Comparison of ENCODE assay signal across 9 mouse cellular contexts in the genomic region with DNA sequence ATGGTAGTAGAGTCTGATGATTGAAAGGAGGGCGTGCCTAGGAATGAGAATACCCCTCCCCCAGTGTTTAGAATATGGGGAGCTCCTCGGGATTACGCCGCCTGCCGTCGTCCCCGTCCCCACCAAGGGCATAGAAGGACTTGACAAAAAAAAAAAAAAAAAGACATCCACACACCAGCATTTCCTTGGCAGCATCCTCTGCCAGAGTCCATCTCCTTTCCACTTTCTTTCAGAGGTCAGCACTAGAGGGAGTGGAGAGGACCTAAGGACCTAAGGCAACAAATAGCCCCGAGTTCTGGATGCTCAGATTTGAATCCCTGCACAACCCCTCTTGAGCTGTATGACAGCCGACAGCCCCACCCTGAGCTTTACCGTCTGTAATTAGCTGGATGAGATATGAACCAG. TPM values are rescaled to one million over a fixed set of nuclear protein-coding genes. Genes with fewer than 3 reads are reported as not detected.
DNase-seq lines count a peak whose midpoint lies in the region; ATAC-seq and TF ChIP-seq lines count a peak whose summit lies in the region.
"Had no signal": no experiment of that assay in that cellular context is flagged by ENCODE, and none has a peak within 500 bp of the region (broad histone marks: within the 10 kb centered on the region; RNA-seq: fewer than 3 reads in every experiment).

No protein-coding gene starts in this region.

- in situ Hi-C loops in ES-E14 (cut with MboI; ENCODE audit: low sequenced_read_pairs in 2 of 2, unreplicated experiment in 2 of 2): no loop called here

- ATAC-seq in hindbrain, embryonic 15.5 days (ENCODE audit: low FRiP score, low read depth): no peak

- no peaks in the 10 kb centered on the region for H3K9me3 ChIP-seq in ES-E14 (ENCODE audit: control insufficient read depth, insufficient read depth, low read depth, low read length)
- H3K9me3 ChIP-seq in hindbrain, embryonic 15.5 days: no peaks in the 10 kb centered on the region

- H3K9ac ChIP-seq in ES-E14 (ENCODE audit: insufficient read depth, low read depth, low read length, poor library complexity, severe bottlenecking): no peak overlapping the region
- H3K9ac ChIP-seq in hindbrain, embryonic 15.5 days: 0 out of 2 replicates have a peak overlapping the region, but pooled peaks have one; percentile 98
- H3K9ac ChIP-seq: liver, embryonic 14.5 days had no signal

- WGBS in hindbrain, embryonic 15.5 days: 5% methylated on average over 10 of the region's 10 CpGs

- intact Hi-C loops in gastrocnemius, postnatal 36 days (cut with DNase I): no loop called here

- peak; percentile 61 for DNase-seq in cerebellum, adult 9-10 months
- DNase-seq in cerebellum, postnatal 36 days: no peak
- no peak for DNase-seq in ES-E14 (ENCODE audit: low read depth, low spot score)
- DNase-seq in lung, postnatal 4 days: peak; percentile 51 to 66
- no peak for DNase-seq in gastrocnemius, postnatal 36 days
- no peak for DNase-seq in urinary bladder, postnatal 14 days (ENCODE audit: low spot score)
- DNase-seq in Muller cell, postnatal 12 days (ENCODE audit: inconsistent ontology term): no peak

- peak overlapping the region; percentile 96 for H3K4me2 ChIP-seq in hindbrain, embryonic 15.5 days

- peak overlapping the region; percentile 93 for H3K27ac ChIP-seq in ES-E14 (ENCODE audit: insufficient read depth, low read depth, low read length, poor library complexity, severe bottlenecking)
- peak overlapping the region; percentile 98 for H3K27ac ChIP-seq in hindbrain, embryonic 15.5 days (replicated peaks)
- H3K27ac ChIP-seq: liver, embryonic 14.5 days had no signal

- no peaks in the 10 kb centered on the region for H3K36me3 ChIP-seq in ES-E14 (ENCODE audit: control insufficient read depth, insufficient read depth, low read length, poor library complexity, severe bottlenecking)
- H3K36me3 ChIP-seq in hindbrain, embryonic 15.5 days: no peaks in the 10 kb centered on the region

- H3K27me3 ChIP-seq in hindbrain, embryonic 15.5 days: no peaks in the 10 kb centered on the region

- H3K4me1 ChIP-seq in ES-E14 (ENCODE audit: control insufficient read depth in 2 of 2, insufficient read depth in 2 of 2, low read length in 2 of 2, poor library complexity in 1 of 2): peaks cover 4 to 16% of the 10 kb centered on the region in 2 experiments; a peak in 3 of 4 replicates
- H3K4me1 ChIP-seq in hindbrain, embryonic 15.5 days (replicated peaks): peaks cover 46% of the 10 kb centered on the region

- H3K4me3 ChIP-seq in ES-E14 (ENCODE audit: insufficient read depth in 1 of 2, low read depth in 1 of 2, low read length in 2 of 2, poor library complexity in 1 of 2, severe bottlenecking in 1 of 2): peak overlapping the region in 1 of 2 experiments; percentile 68; a peak in 3 of 4 replicates
- H3K4me3 ChIP-seq in hindbrain, embryonic 15.5 days: peak overlapping the region; percentile 98; the same call in 1 of the 2 replicates

TF ChIP-seq in ES-E14, 5 proteins besides CTCF, POLR2A, EP300 and RAD21:
- TF ChIP-seq ZNF384 (IDR thresholded peaks at IDR 0.05; ENCODE audit: low read depth, low read length): peak; percentile 85
- TF ChIP-seq ZC3H11A (IDR thresholded peaks at IDR 0.05; ENCODE audit: borderline replicate concordance, low read depth, low read length): no peak
- no peak for TF ChIP-seq MAFK (IDR thresholded peaks at IDR 0.05; ENCODE audit: insufficient read depth, low read depth, low read length)

RNA-seq across cellular contexts. Expression of gene Ldb1, which starts 1.6 kb away (rescaled TPM):
- total RNA-seq in ES-E14 (2012; rRNA removed): 123 and 207 TPM in 2 replicates
- 103 and 111 TPM in 2 replicates for polyA plus RNA-seq in hindbrain, embryonic 15.5 days (2015; fragmentation: Nextera tagmentation; extraction: Ambion mirVana)
- total RNA-seq in gastrocnemius, postnatal 36 days (2021): 10 to 100 TPM; 14.1 to 18.1 TPM

RNA-seq across cellular contexts. Expression of gene Pprc1, which starts 1.9 kb away (rescaled TPM):
- total RNA-seq in ES-E14 (2012; rRNA removed): 68.4 and 75.1 TPM in 2 replicates
- polyA plus RNA-seq in hindbrain, embryonic 15.5 days (2015; fragmentation: Nextera tagmentation; extraction: Ambion mirVana): 23.4 and 24.0 TPM in 2 replicates
- total RNA-seq in gastrocnemius, postnatal 36 days (2021): 10 to 100 TPM; 12.2 to 21.8 TPM

RNA-seq across cellular contexts. Expression of gene Nolc1, which starts 29.0 kb away (rescaled TPM):
- 134 and 140 TPM in 2 replicates for total RNA-seq in ES-E14 (2012; rRNA removed)
- 63.1 and 64.7 TPM in 2 replicates for polyA plus RNA-seq in hindbrain, embryonic 15.5 days (2015; fragmentation: Nextera tagmentation; extraction: Ambion mirVana)
- total RNA-seq in gastrocnemius, postnatal 36 days (2021): 10 to 100 TPM; 15.7 to 20.4 TPM

RNA-seq across cellular contexts. Expression of gene Hps6, which starts 43.3 kb away (rescaled TPM):
- total RNA-seq in ES-E14 (2012; rRNA removed): 4.9 and 6.9 TPM in 2 replicates
- 4.2 and 5.0 TPM in 2 replicates for polyA plus RNA-seq in hindbrain, embryonic 15.5 days (2015; fragmentation: Nextera tagmentation; extraction: Ambion mirVana)
- 1 to 10 TPM; 3.1 to 3.2 TPM for total RNA-seq in gastrocnemius, postnatal 36 days (2021)

RNA-seq across cellular contexts. Expression of gene Armh3, which starts 48.3 kb away (rescaled TPM):
- 8.0 and 10.1 TPM in 2 replicates for total RNA-seq in ES-E14 (2012; rRNA removed)
- polyA plus RNA-seq in hindbrain, embryonic 15.5 days (2015; fragmentation: Nextera tagmentation; extraction: Ambion mirVana): 23.1 TPM in 2 replicates
- 10 to 100 TPM; 11.1 to 12.6 TPM for total RNA-seq in gastrocnemius, postnatal 36 days (2021)

Comparison
In these comparisons a context has a peak if more than half of its experiments do, and no peak if none do; other contexts are left out.
1. DNase-seq: peak in cerebellum, adult 9-10 months (single experiment) and lung, postnatal 4 days (2 of 2); none in cerebellum, postnatal 36 days (0 of 2), ES-E14 (single experiment), gastrocnemius, postnatal 36 days (0 of 2), urinary bladder, postnatal 14 days (single experiment) and Muller cell, postnatal 12 days (single experiment).